Mouse (Mus musculus): Measurements from ENCODE around the gene Sgsm1. TPM values are rescaled to one million over a fixed set of nuclear protein-coding genes. Genes with fewer than 3 reads are reported as not detected.

The Sgsm1 gene
- total RNA-seq (2023): under 1 TPM in 1 of 2 experiments, not detected in 1; 0.09 TPM

DNA sequence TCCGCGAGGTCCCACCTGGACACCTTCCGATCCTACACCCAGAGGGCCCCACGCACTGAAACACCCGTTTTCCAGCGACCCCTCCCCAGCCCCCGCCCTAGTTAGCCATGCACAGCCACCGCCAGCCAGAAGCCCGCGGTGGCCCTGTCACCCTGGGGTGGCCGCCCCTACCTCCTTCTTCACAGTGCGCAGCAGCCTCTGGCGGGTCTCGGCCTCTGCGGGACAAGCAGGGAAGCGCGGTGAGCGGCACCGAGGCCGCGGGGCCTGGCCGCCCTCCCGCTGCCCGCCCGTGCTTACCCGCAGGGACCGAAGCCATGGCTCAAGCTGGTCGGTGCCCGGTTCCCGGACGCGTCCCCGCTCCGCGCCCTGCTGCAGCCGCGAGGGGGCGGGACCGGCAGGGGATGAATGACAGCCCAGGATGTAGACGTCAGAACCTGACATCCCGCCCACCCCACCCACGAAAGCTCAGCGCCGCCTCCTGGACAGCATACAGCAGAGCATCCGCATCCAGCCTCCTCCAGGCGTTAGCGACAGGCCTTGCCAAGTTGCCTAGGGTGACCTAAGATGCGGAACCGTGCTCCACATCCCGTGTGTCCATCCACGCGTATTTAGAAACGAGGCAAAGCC, at the start of gene Sgsm1:
Gene Sgsm1 (minus strand): TSS at position 410 of the 627 bp plus-strand sequence.

DNA sequence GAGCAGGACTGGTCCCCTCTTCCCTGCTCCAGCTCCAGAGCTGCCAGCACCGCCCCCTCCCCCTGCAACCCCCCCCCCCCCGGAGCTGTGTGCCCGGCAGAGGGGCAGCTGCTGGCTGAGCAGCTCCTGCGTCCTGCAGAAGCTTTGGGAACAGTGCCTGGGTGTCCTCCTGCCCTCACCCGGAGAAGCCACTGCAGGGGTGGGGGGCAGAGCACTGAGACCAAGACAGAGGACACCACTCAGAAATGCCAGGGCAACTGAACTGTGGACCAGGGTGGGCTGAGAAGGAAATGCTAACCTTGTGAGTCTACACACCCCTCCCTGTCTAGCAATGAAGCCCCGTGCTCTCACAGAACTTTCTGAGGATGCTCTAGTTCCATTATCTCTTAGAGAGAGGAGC, 46.6 kb upstream of the Sgsm1 start, which contains the start of gene Aym1:
Gene Aym1 (plus strand): TSS at position 109 of the 400 bp plus-strand sequence.

GRCm38 (mm10) chr5:113226632-113227102, 83.9 kb downstream of the Sgsm1 start, which contains the start of gene Tmem211:
Gene Tmem211 (plus strand): TSS chr5:113226909.

GRCm38 (mm10) chr5:113221147-113221865, 89.3 kb downstream of the Sgsm1 start, which contains the start of gene 2900026A02Rik:
Gene 2900026A02Rik (minus strand): TSS chr5:113221236.

Other genes with a start within 250 kb of the Sgsm1 start
- gene Crybb2, start 240.7 kb downstream of the Sgsm1 start, total RNA-seq (2023): not detected
- not detected for gene Crybb3, start 229.2 kb downstream of the Sgsm1 start, total RNA-seq (2023)
- under 1 TPM; 0.33 to 0.44 TPM for gene 2900026A02Rik, start 89.5 kb downstream of the Sgsm1 start, total RNA-seq (2023)
- not detected for gene Tmem211, start 83.9 kb downstream of the Sgsm1 start, total RNA-seq (2023)
- not detected for gene Aym1, start 46.5 kb upstream of the Sgsm1 start, total RNA-seq (2023)
- gene Wscd2, start 179.5 kb upstream of the Sgsm1 start, total RNA-seq (2023): not detected

All from neutrophil, adult 59 days (primary cell).